Mouse (Mus musculus) layer of hippocampus, adult 2 months (tissue): ENCODE measurements around the gene Serpina5. TPM values are rescaled to one million over a fixed set of nuclear protein-coding genes. Genes with fewer than 3 reads are reported as not detected.
A peak's percentile ranks its signal among the peaks of the same experiment; 100 is the strongest.

Source experiments
- DNase-seq, 2 experiments: peaks; one replicate each; pipeline ENCODE4 v3.0.0; 2022; ENCODE audit warnings: low spot score in 2 of 2
- H3K27ac ChIP-seq: fragments of 200-600 bp; 2 replicates; pipeline ENCODE4 v1.8.1; 2022
- H3K4me3 ChIP-seq: fragments of 200-600 bp; 2 replicates; pipeline ENCODE4 v1.8.1; 2022; ENCODE audit warnings: mild to moderate bottlenecking
- CTCF ChIP-seq: fragments of 200-600 bp; conservative IDR thresholded peaks from 2 replicates; pipeline ENCODE4 v1.8.1; 2022; ENCODE audit warnings: antibody characterized with exemption, mild to moderate bottlenecking, moderate library complexity
- total RNA-seq, 2 experiments: library from RNA; stranded (reverse); gene quantifications; 2 replicates each; pipeline ENCODE4 v1.2.3; 2021

Serpina5 gene
- total RNA-seq, 2 experiments from 2014 or later, result not detected

DNA sequence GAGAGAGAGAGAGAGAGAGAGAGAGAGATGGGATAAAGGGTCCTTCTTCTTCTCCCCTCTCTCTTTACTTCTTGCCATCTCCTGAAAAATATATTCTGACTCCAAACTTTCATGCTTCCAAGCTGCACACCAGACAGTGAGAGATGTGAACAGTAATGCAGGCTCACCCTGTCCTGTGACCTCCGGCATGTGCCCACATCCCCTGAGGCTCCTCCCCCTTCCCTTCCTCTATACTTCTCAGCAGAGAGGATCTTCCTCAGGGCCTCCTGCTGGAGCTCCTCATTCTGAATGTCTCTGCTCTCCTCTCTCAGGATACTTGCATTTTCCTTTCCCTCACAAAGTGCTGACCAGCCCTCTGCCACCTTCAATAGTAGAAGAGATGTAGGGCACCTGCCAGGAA, 41.5 kb downstream of the Serpina5 start:
- TF ChIP-seq CTCF, result no peak
- Histone ChIP-seq H3K4me3 (no peak overlapping the region), H3K27ac (no peak overlapping the region)
- no peak for DNase-seq

DNA sequence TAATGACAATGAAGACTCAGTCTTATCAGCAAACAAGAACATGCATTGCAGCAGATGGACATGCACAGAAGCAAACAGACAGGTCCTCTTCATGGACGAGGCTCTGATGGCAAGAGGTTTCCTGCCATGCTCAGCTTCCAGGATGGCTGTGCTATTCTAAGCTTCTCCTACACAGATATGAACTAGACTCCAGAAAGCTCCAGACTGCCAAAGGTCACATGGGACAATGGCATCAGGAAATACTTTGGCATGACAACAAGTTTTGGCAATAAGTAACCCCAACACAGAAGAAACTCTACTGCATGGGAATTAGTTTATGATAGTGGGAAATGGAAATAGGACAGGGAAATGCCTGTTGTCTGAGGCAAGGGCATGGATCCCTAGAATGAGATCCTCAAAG, 42.4 kb downstream of the Serpina5 start:
- DNase-seq, result no peak
- no peak for TF ChIP-seq CTCF
- Histone ChIP-seq H3K4me3 (no peak overlapping the region), H3K27ac (no peak overlapping the region)

DNA sequence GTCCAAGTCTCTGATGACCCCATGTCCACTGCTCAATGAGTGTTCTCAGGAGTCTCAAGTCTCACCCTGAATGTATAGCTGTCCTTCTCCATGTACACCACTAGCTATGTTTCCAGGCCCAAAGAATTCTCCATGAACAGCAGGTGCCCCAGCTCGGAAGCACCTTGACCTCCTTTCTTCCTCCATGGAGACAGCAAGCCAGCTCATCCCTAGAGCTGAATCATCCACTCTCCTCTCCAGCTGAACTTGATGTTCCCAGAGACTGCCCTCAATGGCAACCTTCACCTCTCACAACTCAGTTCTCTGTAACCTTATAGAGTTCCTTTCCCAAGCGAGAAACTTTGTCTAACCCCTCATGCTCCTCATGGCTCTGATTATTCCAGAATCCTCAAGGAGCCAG, 44.7 kb downstream of the Serpina5 start:
- Histone ChIP-seq H3K4me3 (no peak overlapping the region), H3K27ac (no peak overlapping the region)
- no peak for DNase-seq
- no peak for TF ChIP-seq CTCF

DNA sequence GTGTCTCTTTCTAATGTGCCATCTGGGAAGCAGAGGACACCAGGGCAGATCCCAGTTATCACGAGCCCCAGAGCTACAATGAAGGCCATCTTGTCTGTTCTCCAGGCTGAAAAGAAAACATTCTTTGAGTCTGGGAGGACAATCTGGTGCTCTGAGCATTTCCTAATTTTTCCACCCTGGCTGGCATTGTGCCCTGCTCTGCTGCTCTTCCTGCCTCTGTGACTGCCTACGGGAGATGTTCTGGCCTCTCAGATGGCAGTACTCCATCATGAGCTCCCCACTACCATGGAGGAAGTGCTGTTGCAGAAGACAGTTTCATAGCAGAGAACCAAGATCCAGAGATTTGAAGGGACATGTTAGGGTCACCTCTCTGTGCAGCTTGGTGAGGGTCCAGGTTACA, 51.1 kb downstream of the Serpina5 start:
- Histone ChIP-seq H3K4me3 (no peak overlapping the region), H3K27ac (no peak overlapping the region)
- peak; percentile 16 to 23 for DNase-seq
- TF ChIP-seq CTCF, result no peak

DNA sequence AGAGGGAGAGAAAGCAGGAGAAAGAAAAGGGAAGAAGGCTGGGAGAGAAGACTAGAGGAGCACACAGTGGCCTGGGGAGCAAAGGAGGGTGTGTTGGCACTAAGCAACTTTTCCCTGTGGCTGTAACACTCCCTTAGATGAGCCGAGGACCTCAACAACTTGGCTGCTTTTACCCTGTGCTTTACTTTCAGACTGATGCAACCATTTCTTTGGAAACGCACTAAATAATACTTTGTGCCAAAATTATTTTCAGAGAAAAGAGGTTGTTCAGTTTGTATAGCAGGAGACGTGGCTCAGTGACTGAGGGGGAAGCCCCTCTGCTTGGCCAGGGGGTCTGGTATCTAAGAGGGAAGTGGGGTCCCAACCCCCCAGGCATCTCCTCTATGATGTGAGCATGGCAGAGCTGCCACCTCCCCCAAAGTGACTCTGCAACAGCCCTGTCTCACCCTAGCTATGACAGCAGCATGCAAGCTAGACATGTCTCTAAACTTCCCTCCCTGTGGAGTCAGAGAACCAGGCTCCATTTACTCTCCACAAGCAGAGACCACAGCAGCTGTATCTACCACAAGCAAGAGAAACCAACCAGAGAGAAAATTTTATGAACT, 52.2 kb downstream of the Serpina5 start:
- no peak overlapping the region for H3K27ac ChIP-seq
- no peak for DNase-seq
- H3K4me3 ChIP-seq, result no peak overlapping the region
- TF ChIP-seq CTCF, result no peak

DNA sequence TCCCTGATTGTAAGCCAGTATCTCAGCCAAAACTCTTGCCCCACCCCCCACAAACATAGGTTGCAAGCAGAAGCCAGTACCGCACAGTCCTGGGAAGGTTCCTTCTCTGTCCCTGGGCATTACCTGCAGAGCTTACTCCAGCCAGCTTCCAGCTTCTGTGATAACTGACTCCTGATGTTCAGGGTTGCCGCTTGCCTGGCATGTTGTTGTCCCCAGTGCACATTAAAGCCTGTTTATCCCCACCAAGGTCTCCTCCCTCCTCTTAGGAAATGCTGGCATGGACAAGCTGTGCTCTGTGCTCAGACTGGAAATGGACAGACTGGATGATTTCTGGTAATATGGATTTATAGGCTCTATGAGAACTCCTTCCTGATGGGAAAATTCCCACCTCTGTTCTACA, 52.7 kb downstream of the Serpina5 start, which contains the start of gene Serpina3c:
TSS of gene Serpina3c (minus strand) at position 215 of the 400 bp plus-strand sequence.
- no peak for DNase-seq
- Histone ChIP-seq H3K27ac (no peak within 1 kb of the TSS), H3K4me3 (no peak within 1 kb of the TSS)
- TF ChIP-seq CTCF, result no peak

Other genes starting within 250 kb of the Serpina5 start
- gene Serpina1a, start 237.6 kb upstream of the Serpina5 start, total RNA-seq, result not detected
- gene Serpina1c, start 196.2 kb upstream of the Serpina5 start, total RNA-seq, result not detected
- gene Serpina1e, start 142.1 kb upstream of the Serpina5 start, total RNA-seq, result not detected
- gene Serpina11, start 111.2 kb upstream of the Serpina5 start, total RNA-seq, result not detected
- gene Serpina9, start 87.4 kb upstream of the Serpina5 start, total RNA-seq, result not detected
- gene Serpina12, start 56.7 kb upstream of the Serpina5 start, total RNA-seq, result under 1 TPM in 1 of 2 experiments, not detected in 1; 0.13 TPM
- gene Serpina3a, start 11.6 kb downstream of the Serpina5 start, total RNA-seq, result not detected
- gene Serpina3b, start 26.9 kb downstream of the Serpina5 start, total RNA-seq, result not detected
- gene Serpina3c, start 52.8 kb downstream of the Serpina5 start, total RNA-seq, result under 1 TPM; 0.23 to 0.37 TPM
- gene Serpina3f, start 113.4 kb downstream of the Serpina5 start, total RNA-seq, result not detected
- 1 to 10 TPM; 1.1 to 1.4 TPM for gene Serpina3g, start 135.1 kb downstream of the Serpina5 start, total RNA-seq
- 1 to 10 TPM in 1 of 2 experiments, not detected in 1; 1.5 TPM for gene Serpina3i, start 162.0 kb downstream of the Serpina5 start, total RNA-seq
- gene Serpina3j, start 213.4 kb downstream of the Serpina5 start, total RNA-seq, result not detected
- not detected for gene Serpina3k, start 237.4 kb downstream of the Serpina5 start, total RNA-seq
- under 1 TPM; 0.56 to 0.79 TPM for gene Serpina3m, start 237.4 kb downstream of the Serpina5 start, total RNA-seq